Mouse (Mus musculus): Measurements from ENCODE around the gene Bhlha15. TPM values are rescaled to one million over a fixed set of nuclear protein-coding genes. Genes with fewer than 3 reads are reported as not detected.

The Bhlha15 gene
- polyA plus RNA-seq, 1 experiment from 2014 or later: 0.03 TPM

GRCm38 (mm10) chr5:144230216-144230615, 40.1 kb downstream of the Bhlha15 start:
- H3K27me3 ChIP-seq: no peaks in the 10 kb centered on the region
- in situ Hi-C loops (cut with MboI; ENCODE audit: low pct_unique_long_range_greater_than_20kb): no loop called here
- no peak for TF ChIP-seq CTCF (IDR thresholded peaks at IDR 0.05)
- DNase-seq (ENCODE audit: low read depth, low spot score): no peak
- CTCF ChIA-PET: interaction anchor here (1.0 kb wide), 1 partner anchor 14 kb away, joined by 3 read pairs; the partner anchor contains the start of gene Bri3
- ATAC-seq: no peak
- POLR2A ChIA-PET: no interaction called here

GRCm38 (mm10) chr5:144231410-144231809, 41.3 kb downstream of the Bhlha15 start:
- ChIA-PET CTCF (no interaction called here), POLR2A (no interaction called here)
- no peaks in the 10 kb centered on the region for H3K27me3 ChIP-seq
- DNase-seq (ENCODE audit: low read depth, low spot score) (no peak), ATAC-seq (no peak)
- no peak for TF ChIP-seq CTCF (IDR thresholded peaks at IDR 0.05)
- in situ Hi-C loops (cut with MboI; ENCODE audit: low pct_unique_long_range_greater_than_20kb): no loop called here

- in situ Hi-C loops (cut with MboI; ENCODE audit: low pct_unique_long_range_greater_than_20kb): no loop called here
- ATAC-seq (no peak), DNase-seq (ENCODE audit: low read depth, low spot score) (no peak)
- POLR2A ChIA-PET: no interaction called here
- CTCF ChIA-PET: no interaction called here
- no peaks in the 10 kb centered on the region for H3K27me3 ChIP-seq
- no peak for TF ChIP-seq CTCF (IDR thresholded peaks at IDR 0.05)
Measured at GRCm38 (mm10) chr5:144232531-144232930, 42.4 kb downstream of the Bhlha15 start.

- POLR2A ChIA-PET: no interaction called here
- no peak for ATAC-seq
- no peak for TF ChIP-seq CTCF (IDR thresholded peaks at IDR 0.05)
- in situ Hi-C loops (cut with MboI; ENCODE audit: low pct_unique_long_range_greater_than_20kb): no loop called here
- CTCF ChIA-PET: interaction anchor here (1.5 kb wide), 1 partner anchor 16 kb away, joined by 4 read pairs; no protein-coding TSS in a partner anchor
- no peaks in the 10 kb centered on the region for H3K27me3 ChIP-seq
- DNase-seq (ENCODE audit: low read depth, low spot score): no peak
Measured at GRCm38 (mm10) chr5:144234222-144234621, 44.1 kb downstream of the Bhlha15 start.

GRCm38 (mm10) chr5:144234714-144235113, 44.6 kb downstream of the Bhlha15 start:
- H3K27me3 ChIP-seq: no peaks in the 10 kb centered on the region
- CTCF ChIA-PET: interaction anchor here (1.4 kb wide), 1 partner anchor 27 kb away, joined by 4 read pairs; no protein-coding TSS in a partner anchor
- POLR2A ChIA-PET: no interaction called here
- no peak for TF ChIP-seq CTCF (IDR thresholded peaks at IDR 0.05)
- DNase-seq (ENCODE audit: low read depth, low spot score) (no peak), ATAC-seq (no peak)
- in situ Hi-C loops (cut with MboI; ENCODE audit: low pct_unique_long_range_greater_than_20kb): no loop called here

- ChIA-PET CTCF (interaction anchor here (0.8 to 1.0 kb wide), 2 partner anchors 9 to 17 kb away, joined by 3 read pairs; no protein-coding TSS in a partner anchor), POLR2A (no interaction called here)
- no peak for TF ChIP-seq CTCF (IDR thresholded peaks at IDR 0.05)
- no peaks in the 10 kb centered on the region for H3K27me3 ChIP-seq
- in situ Hi-C loops (cut with MboI; ENCODE audit: low pct_unique_long_range_greater_than_20kb): no loop called here
- no peak for ATAC-seq
- DNase-seq (ENCODE audit: low read depth, low spot score): no peak
Measured at GRCm38 (mm10) chr5:144238969-144239368, 48.9 kb downstream of the Bhlha15 start.

Other genes starting within 250 kb of the Bhlha15 start
- gene Ccz1, start 175.4 kb upstream of the Bhlha15 start, polyA plus RNA-seq (2021): 103 TPM
- gene Ocm, start 163.6 kb upstream of the Bhlha15 start, polyA plus RNA-seq (2021): not detected
- gene Lmtk2, start 89.8 kb upstream of the Bhlha15 start, polyA plus RNA-seq (2021): 19.7 TPM
- gene Tecpr1, start 33.3 kb downstream of the Bhlha15 start, polyA plus RNA-seq (2021): 32.8 TPM
- gene Bri3, start 54.2 kb downstream of the Bhlha15 start, polyA plus RNA-seq (2021): 136 TPM
- 20.9 TPM for gene Baiap2l1, start 167.8 kb downstream of the Bhlha15 start, polyA plus RNA-seq (2021)

Measured in Patski (cell line).